Mouse (Mus musculus): Measurements from ENCODE around the gene Adam1b.
"Not testable (repeated sequence)": the region's sequence is repeated elsewhere in the genome, so short reads cannot be mapped to it uniquely, and the experiment has no call there.

DNA sequence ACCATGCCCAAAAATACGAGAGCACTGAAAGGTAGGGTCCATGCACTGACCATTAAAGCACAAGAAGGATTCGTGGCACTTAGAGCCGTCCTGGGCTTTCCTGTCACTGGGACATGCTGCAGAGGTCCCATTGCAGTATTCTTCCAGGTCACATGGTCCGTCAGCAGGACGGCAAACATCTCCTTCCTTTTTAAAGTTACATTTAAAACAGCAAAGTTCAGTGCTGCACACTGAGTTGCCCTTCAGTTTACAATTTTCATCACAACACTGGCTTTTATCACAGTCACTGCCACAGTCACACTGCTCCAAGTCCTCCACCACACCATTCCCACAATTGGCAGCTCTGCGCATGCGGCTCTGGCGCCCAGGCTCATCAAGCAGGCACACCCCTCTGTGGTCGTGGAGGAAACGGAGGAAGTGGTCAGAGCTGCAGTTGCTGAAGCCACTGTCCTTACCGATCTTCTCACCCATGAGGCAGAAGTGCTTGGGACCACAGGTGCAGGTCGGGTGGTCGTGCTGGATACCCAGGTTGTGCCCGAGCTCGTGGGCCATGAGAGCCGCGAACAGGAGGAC lies 1.7 kb downstream of the Adam1b start:
- not testable (repeated sequence) for TF ChIP-seq CTCF, POLR2A (IDR thresholded peaks at IDR 0.05; ENCODE audit: extremely low read depth, insufficient read depth, low read length)
